Mouse (Mus musculus): ENCODE measurements at regions not wholly inside any gene's neighbourhood (a gene's known extent, or its start where the extent isn't known, plus 50 kb on each side); places are given as distances from the start of the nearest gene placed in this dataset.

GRCm38 (mm10) chr3:18522562-18522961 is 574.4 kb downstream of the Cypt12 start:
- TF ChIP-seq CTCF (IDR thresholded peaks at IDR 0.05; ENCODE audit: insufficient read depth, low read depth, low read length) (no peak), POLR2A (IDR thresholded peaks at IDR 0.05; ENCODE audit: insufficient read depth, low read depth, low read length) (no peak)

All from olfactory bulb, adult 2 months (tissue).